Mouse (Mus musculus) cerebellum, adult 2 months (tissue): ENCODE measurements around the gene Dxo. TPM values are rescaled to one million over a fixed set of nuclear protein-coding genes. Genes with fewer than 3 reads are reported as not detected.

Experiments used
- DNase-seq, 2 experiments: peaks; one replicate each; pipeline ENCODE4 v3.0.0; 2021
- H3K27ac ChIP-seq: fragments of 200-500 bp; 2 replicates; pipeline ENCODE4 v1.5.1; 2012; ENCODE audit warnings: low read length, control low read depth, inconsistent platforms; ENCODE audit not compliant: insufficient read depth
- H3K27me3 ChIP-seq: fragments of 200-500 bp; 2 replicates; pipeline ENCODE4 v1.6.1; 2012; ENCODE audit warnings: inconsistent platforms, mild to moderate bottlenecking, low read length, moderate library complexity; ENCODE audit not compliant: control insufficient read depth, insufficient read depth
- H3K4me1 ChIP-seq: fragments of 200-500 bp; 2 replicates; pipeline ENCODE4 v1.6.1; 2011; ENCODE audit warnings: low read length; ENCODE audit not compliant: control insufficient read depth, insufficient read depth
- H3K4me3 ChIP-seq: fragments of 200-500 bp; replicated peaks from 2 replicates; pipeline ENCODE3; 2011; ENCODE audit warnings: mild to moderate bottlenecking, low read depth, low read length, control low read depth; ENCODE audit not compliant: insufficient read depth
- CTCF ChIP-seq: fragments of 200-500 bp; IDR thresholded peaks from 2 replicates; pipeline ENCODE4 v1.5.1; 2011; ENCODE audit warnings: low read depth, mild to moderate bottlenecking, control low read depth, low read length, moderate library complexity, borderline replicate concordance; ENCODE audit not compliant: insufficient read depth
- POLR2A ChIP-seq: fragments of 200-500 bp; IDR thresholded peaks from 2 replicates; pipeline ENCODE4 v1.6.1; 2011; ENCODE audit warnings: low read length, control low read depth, borderline replicate concordance; ENCODE audit not compliant: insufficient read depth
- WGBS: fragments of 180-500 bp; shearing (Covaris S2); methylation state at CpG from one replicate; pipeline ENCODE4 v1.1.7; 2018; 5-methylcytosine and 5-hydroxymethylcytosine counted together
- polyA plus RNA-seq: library from polyadenylated mRNA; depleted of rRNA; stranded (reverse); fragments of >200 nt; gene quantifications from 2 replicates; pipeline ENCODE4 v1.2.3, GENCODE M21; 2012

The Dxo gene
- polyA plus RNA-seq, 1 experiment = 59.6 TPM

DNA sequence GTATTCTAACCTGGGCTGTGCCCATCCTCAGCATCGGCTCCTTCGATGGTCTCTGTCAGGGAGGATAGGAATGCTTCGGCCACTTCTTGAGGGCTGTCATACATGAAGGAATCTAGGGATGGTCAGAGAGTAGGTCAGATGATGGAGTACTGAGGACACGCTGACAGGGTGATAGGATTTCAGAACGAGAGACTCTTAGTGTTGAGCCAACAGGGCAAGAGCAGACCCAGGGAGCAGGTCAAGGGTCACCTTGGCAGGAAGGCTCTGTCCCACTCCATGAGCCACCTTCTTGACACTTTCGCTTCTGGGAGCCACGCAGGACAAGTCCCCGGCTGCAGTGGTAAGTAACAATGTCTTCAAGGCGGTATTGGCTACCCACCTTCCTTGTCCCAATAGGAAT, 23.7 kb downstream of the Dxo start:
- no peaks in the 10 kb centered on the region for H3K4me1 ChIP-seq
- WGBS = 87% methylated on average over 9 of the region's 9 CpGs
- no peak for DNase-seq
- no peaks in the 10 kb centered on the region for H3K27me3 ChIP-seq
- H3K27ac ChIP-seq = no peak overlapping the region
- H3K4me3 ChIP-seq = no peak overlapping the region
- TF ChIP-seq POLR2A (no peak), CTCF (no peak)

DNA sequence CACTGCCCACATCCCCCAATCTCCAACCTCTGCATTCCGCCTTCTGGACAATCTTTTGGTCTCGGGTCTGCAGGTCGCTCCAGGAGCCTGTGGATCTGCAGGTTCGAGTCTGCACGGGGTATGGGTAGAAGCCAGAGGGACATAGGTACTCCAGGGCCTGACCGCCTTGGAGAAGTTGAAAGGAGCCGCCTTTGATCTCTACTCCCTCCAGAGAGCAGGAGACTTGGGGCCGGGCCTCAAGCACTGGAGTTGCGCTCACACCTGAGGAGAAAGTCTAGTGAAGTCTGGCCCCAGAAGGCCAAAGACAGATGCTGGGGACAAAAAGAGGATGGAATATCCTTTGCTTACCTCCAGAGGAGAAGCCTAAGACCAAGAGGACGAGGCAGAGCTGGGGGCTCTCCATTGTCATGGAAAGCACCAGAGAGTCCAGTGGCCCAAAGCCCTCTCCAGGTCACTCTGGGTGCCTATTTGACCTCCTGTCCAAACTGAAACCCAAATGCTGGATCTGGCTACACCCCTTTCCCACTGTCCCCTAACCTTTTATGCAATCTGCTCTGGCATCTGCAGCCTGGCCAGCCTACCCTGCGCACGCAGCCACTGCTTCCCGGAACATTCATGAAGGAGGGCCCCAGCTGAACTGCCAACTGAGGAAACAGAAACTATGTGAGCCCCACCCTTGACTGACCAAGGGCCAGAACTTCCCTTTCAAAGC, 25.0 kb downstream of the Dxo start:
- Histone ChIP-seq H3K4me1 (no peaks in the 10 kb centered on the region), H3K27me3 (no peaks in the 10 kb centered on the region), H3K4me3 (no peak overlapping the region), H3K27ac (no peak overlapping the region)
- no peak for DNase-seq
- TF ChIP-seq CTCF (no peak), POLR2A (no peak)
- 66% methylated on average over 13 of the region's 13 CpGs for WGBS

DNA sequence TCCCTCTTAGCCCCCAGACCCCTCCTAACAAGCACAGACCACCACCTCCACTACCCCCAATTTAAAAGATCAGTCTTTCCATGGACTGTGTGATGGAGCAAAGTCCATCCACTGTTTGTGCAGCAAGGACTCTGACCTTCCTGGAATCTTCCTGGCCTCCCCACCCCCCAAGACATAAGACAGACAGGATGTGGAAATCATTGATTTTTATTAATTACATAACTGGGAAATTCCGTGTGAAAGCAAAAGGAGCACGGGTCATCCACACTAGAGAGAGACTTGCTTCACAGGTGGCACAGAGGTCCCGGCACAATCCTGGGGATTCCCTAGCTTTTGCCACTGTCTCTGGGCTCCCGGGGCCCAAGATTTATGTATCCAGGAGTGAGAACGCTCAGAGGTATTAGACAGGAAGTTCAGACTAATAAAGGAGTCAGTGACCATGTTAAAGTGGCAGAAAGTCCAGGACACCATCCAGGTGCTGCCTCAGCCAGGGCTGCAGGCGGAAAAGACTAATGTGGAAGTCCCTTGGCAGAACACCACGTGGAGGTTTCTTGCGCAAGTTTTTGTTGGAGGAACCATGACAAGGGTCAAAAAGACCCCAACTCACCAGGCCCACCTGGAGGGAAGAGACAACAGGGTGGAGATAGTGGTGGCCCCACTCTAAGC, 25.7 kb downstream of the Dxo start, which contains the start of gene Cfb:
Gene Cfb (minus strand): TSS at position 103 of the 666 bp plus-strand sequence.
- no peaks in the 10 kb centered on the region for H3K27me3 ChIP-seq
- 59% methylated on average over 8 of the region's 8 CpGs for WGBS
- DNase-seq = no peak
- no peak within 1 kb of the TSS for H3K4me3 ChIP-seq
- H3K4me1 ChIP-seq = no peaks in the 10 kb centered on the region
- TF ChIP-seq CTCF = no peak
- no peak for TF ChIP-seq POLR2A
- no peak within 1 kb of the TSS for H3K27ac ChIP-seq

DNA sequence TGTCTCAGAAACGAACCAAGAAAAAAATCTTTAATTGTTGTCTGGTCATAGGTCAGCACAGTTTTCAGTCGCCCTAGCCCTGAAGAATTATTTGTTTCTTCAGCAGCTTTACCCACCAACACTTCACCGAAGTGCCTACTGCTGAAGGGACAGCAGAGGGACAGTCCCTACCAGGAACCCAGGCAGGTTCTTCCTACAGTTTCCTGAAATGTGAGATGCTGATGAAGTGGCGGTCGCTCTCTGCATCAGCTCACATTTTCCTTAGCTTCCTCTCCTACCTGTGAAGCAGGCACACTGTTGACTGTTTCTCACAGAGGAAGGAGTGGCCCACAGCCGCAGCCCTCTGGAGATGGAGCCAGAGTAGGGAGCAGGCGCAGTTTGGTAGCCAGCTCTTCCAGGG, 29.2 kb downstream of the Dxo start:
- no peak overlapping the region for H3K4me3 ChIP-seq
- DNase-seq = no peak
- H3K27ac ChIP-seq = no peak overlapping the region
- H3K27me3 ChIP-seq = no peaks in the 10 kb centered on the region
- H3K4me1 ChIP-seq = no peaks in the 10 kb centered on the region
- WGBS = 55% methylated on average over 7 of the region's 7 CpGs
- no peak for TF ChIP-seq CTCF
- no peak for TF ChIP-seq POLR2A

DNA sequence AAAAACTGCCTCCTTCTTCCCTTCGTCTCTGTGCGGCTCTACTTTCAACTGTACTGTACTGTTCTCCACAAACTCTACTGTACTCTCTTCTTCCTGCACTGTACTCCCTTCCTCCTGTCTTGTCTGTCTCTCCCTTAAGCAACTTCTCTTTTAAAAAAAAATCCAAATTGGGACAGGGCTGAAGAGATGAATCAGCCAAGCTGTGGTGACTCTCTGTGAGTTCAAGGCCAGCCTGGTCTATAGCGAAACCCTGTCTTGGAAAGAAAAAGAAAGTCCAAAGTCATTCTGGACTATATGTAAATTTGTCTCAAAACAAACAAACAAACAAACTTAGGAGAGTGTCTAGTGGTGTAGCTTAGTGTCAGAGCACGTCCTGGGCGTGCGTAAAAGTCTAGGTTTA, 37.5 kb downstream of the Dxo start:
- H3K4me3 ChIP-seq = no peak overlapping the region
- H3K27ac ChIP-seq = no peak overlapping the region
- 89% methylated on average over 6 of the region's 6 CpGs for WGBS
- H3K27me3 ChIP-seq = no peaks in the 10 kb centered on the region
- DNase-seq = no peak
- H3K4me1 ChIP-seq = no peaks in the 10 kb centered on the region
- TF ChIP-seq CTCF = no peak
- TF ChIP-seq POLR2A = no peak

DNA sequence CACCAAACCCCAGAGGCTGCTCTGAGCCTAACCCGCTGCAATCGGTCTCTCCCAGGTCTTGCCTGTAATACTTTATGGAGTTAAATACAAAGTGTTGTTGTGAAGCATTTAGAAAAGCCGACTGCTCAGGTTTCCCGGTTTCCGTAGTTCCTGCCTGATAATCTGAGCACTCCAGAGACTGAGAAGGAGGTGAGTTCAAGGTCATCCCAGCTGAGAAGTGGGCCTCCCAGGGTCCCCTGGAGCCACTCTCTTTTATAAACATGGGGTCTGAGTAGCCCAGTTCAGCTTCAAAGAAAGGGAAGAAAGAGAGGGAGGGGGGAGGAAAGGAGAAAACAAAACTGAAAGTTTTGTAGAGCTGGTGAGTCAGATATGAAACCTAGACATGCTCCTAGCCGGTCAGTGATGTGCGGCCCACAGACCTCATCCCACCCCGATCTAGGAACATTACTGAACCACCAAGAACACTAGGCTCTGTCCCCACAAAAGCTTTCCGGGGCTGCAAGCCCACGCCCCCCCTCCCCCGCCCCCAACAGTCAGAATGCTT, 42.6 kb downstream of the Dxo start, which contains the start of gene Zbtb12:
Gene Zbtb12 (plus strand): TSS at position 148 of the 544 bp plus-strand sequence.
- Histone ChIP-seq H3K27ac (no peak within 1 kb of the TSS), H3K4me1 (no peaks in the 10 kb centered on the region), H3K4me3 (no peak within 1 kb of the TSS), H3K27me3 (no peaks in the 10 kb centered on the region)
- WGBS = 62% methylated on average over 11 of the region's 11 CpGs
- no peak for DNase-seq
- TF ChIP-seq POLR2A (no peak), CTCF (no peak)

DNA sequence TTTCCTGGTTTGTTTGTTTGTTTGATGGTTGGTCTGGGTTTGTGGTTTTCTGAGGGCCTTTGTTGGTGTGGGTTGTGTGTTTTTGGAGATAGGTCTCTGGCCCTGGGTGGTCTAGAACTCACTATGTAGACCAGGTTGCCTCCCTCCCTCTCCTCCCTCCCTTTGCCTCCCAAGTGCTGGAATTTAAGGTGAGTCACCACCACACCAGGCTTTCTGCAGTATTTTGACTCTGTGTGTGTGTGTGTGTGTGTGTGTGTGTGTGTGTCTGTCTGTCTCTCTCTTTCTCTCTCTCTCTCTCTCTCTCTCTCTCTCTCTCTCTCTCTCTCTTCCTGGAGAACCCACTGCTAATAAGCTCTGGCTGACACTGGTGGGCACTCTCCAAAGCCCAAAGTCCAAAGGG, 44.3 kb downstream of the Dxo start:
- Histone ChIP-seq H3K27ac (no peak overlapping the region), H3K4me1 (no peaks in the 10 kb centered on the region), H3K27me3 (no peaks in the 10 kb centered on the region), H3K4me3 (no peak overlapping the region)
- TF ChIP-seq CTCF (no peak), POLR2A (no peak)
- no peak for DNase-seq

DNA sequence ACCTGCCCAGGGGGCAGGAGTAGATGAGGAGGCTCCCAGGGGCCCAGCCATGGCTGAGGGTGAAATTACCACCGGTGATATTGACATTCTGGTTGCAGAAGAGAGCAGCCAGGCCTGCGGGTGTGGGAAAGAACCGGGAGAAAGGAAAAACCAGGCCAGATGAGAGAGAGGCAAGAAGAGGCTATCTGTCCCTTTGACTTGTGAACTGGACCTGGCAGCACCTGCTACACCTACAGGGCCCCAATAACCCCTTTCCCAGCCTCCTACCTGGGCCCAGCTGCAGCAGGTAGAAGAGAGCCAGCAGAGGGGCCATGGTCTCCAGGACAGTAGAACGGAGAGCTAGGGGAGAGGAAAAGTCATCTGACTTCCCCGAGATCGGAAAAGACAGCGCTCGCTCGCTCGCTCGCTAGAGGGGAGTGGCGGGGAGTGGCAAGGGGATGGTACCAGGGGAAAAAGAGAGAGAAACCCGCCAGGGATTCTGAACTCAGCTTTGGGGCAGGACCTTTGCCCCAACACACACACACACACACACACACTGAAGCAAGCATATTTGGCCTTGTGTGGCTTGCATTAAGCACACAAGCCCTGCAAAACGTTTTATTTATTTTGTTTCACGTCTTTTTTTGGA, 45.0 kb downstream of the Dxo start, which contains the start of gene Gm20547:
Gene Gm20547 (minus strand): TSS at position 360 of the 628 bp plus-strand sequence.
- Histone ChIP-seq H3K4me3 (no peak within 1 kb of the TSS), H3K27me3 (no peaks in the 10 kb centered on the region), H3K4me1 (no peaks in the 10 kb centered on the region), H3K27ac (no peak within 1 kb of the TSS)
- 11% methylated on average over 15 of the region's 15 CpGs for WGBS
- TF ChIP-seq POLR2A (no peak), CTCF (no peak)
- no peak for DNase-seq
